Mouse (Mus musculus): ENCODE measurements around the gene Mybpc1. TPM values are rescaled to one million over a fixed set of nuclear protein-coding genes. Genes with fewer than 3 reads are reported as not detected.

The Mybpc1 gene
- polyA plus RNA-seq, 1 experiment from 2014 or later = 92.0 TPM

DNA sequence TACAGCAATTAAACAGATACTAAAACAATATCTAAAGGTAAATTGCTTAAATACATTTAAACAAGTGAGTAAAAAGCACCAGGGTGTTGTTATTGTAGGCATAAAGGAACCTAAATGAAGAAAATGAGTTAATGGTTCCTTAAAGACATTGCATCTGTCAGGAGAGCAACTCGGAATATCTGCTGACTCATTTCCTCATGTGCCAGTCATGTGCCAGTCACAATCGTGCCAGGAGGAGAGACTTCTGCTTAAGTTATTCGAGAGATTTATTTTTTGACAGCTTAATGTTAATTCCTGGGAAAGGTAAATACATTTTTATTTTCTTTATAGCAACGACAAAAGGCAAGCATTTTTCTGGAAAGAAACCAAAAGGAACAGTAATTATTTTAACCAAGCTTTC, 26.3 kb downstream of the Mybpc1 start:
- Histone ChIP-seq H3K27me3 (ENCODE audit: control insufficient read depth, insufficient read depth, low read length) (no peaks in the 10 kb centered on the region), H3K4me2 (ENCODE audit: low read depth, low read length) (no peak overlapping the region), H3K4me3 (replicated peaks; ENCODE audit: low read length) (no peak overlapping the region), H3K9ac (ENCODE audit: low read length) (no peak overlapping the region), H3K27ac (ENCODE audit: low read length) (no peak overlapping the region), H3K9me3 (replicated peaks; ENCODE audit: control insufficient read depth, low read length) (no peaks in the 10 kb centered on the region), H3K36me3 (ENCODE audit: control insufficient read depth, insufficient read depth, low read length) (no peaks in the 10 kb centered on the region), H3K4me1 (ENCODE audit: control insufficient read depth, insufficient read depth, low read length) (no peaks in the 10 kb centered on the region)
- ATAC-seq (ENCODE audit: insufficient read depth, low FRiP score) = no peak
- 69% methylated on average over 4 of the region's 4 CpGs for WGBS

DNA sequence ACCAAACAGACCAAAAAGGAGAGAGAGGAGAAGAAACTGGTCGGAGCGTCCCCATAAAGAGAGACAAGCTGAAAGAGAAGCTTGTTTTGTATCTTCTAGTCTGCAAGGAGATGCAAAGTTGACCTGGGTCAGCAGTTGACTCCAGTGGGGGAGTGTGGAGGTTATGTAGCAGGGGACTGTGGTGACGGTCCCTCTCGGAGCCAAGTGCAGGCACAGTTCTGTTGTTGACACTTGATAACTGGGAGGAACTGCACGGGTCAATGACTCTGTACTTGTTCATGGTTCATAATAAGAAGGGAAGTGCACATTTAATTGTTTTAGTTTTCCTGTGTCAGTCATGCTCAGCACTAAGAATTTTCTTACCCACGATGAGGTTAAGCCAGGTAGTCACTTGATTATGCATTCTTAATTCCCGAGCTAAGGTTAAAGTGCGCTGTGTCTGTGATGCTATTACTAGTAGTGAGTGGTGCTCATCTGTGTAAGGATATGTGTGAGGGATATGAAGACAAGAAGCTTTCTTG, 30.8 kb downstream of the Mybpc1 start:
- WGBS = 74% methylated on average over 8 of the region's 8 CpGs
- H3K36me3 ChIP-seq (ENCODE audit: control insufficient read depth, insufficient read depth, low read length) = no peaks in the 10 kb centered on the region
- H3K4me1 ChIP-seq (ENCODE audit: control insufficient read depth, insufficient read depth, low read length) = no peaks in the 10 kb centered on the region
- no peak overlapping the region for H3K4me3 ChIP-seq (replicated peaks; ENCODE audit: low read length)
- no peak overlapping the region for H3K9ac ChIP-seq (ENCODE audit: low read length)
- H3K9me3 ChIP-seq (replicated peaks; ENCODE audit: control insufficient read depth, low read length) = no peaks in the 10 kb centered on the region
- H3K27me3 ChIP-seq (ENCODE audit: control insufficient read depth, insufficient read depth, low read length) = no peaks in the 10 kb centered on the region
- no peak overlapping the region for H3K27ac ChIP-seq (ENCODE audit: low read length)
- ATAC-seq (ENCODE audit: insufficient read depth, low FRiP score) = no peak
- H3K4me2 ChIP-seq (ENCODE audit: low read depth, low read length) = no peak overlapping the region

DNA sequence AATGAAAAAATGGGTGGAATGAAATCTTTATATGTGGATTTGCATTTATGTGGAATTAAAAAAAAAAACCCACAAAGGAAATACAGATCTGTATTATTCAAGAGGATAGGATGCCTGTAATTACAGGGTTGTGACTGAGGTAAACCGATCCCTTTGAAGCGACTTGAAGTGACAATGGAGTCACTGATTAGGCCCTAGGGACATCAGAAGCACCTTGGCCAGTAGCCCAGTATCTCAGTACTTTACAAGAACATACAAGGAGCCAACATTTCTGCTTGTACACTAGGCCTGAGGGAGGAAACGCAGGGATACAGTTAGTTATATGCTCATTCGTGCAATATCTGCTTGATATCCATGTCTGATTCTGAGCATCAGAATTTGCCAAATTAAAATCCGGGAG, 32.8 kb downstream of the Mybpc1 start:
- H3K9me3 ChIP-seq (replicated peaks; ENCODE audit: control insufficient read depth, low read length) = no peaks in the 10 kb centered on the region
- WGBS = 86% methylated on average over 5 of the region's 5 CpGs
- ATAC-seq (ENCODE audit: insufficient read depth, low FRiP score) = no peak

DNA sequence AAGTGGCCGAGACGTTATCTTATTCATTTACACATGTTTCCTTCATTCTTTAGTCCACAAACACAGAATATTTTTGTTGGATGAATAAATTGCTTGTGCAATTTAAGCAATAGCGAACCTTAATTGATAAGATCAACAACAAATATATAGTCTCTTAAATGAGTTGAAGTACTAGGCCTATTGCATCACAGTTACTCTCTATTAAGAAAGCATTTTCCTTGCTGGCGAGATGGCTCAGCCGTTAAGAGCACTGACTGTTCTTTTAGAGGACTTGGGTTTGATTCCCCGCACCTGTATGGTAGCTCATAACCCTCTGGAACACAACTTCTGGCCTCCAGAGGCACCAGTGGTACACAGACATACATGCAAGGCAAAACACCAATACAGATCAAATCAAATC, 47.9 kb downstream of the Mybpc1 start:
- H3K4me1 ChIP-seq (ENCODE audit: control insufficient read depth, insufficient read depth, low read length) = no peaks in the 10 kb centered on the region
- no peak overlapping the region for H3K9ac ChIP-seq (ENCODE audit: low read length)
- H3K36me3 ChIP-seq (ENCODE audit: control insufficient read depth, insufficient read depth, low read length) = no peaks in the 10 kb centered on the region
- no peaks in the 10 kb centered on the region for H3K27me3 ChIP-seq (ENCODE audit: control insufficient read depth, insufficient read depth, low read length)
- WGBS = 87% methylated on average over 6 of the region's 6 CpGs
- ATAC-seq (ENCODE audit: insufficient read depth, low FRiP score) = no peak
- no peak overlapping the region for H3K4me3 ChIP-seq (replicated peaks; ENCODE audit: low read length)
- H3K27ac ChIP-seq (ENCODE audit: low read length) = no peak overlapping the region
- H3K4me2 ChIP-seq (ENCODE audit: low read depth, low read length) = no peak overlapping the region
- H3K9me3 ChIP-seq (replicated peaks; ENCODE audit: control insufficient read depth, low read length) = no peaks in the 10 kb centered on the region

More for the DNA sequence above, 32.8 kb downstream of the Mybpc1 start:
- H3K27me3 ChIP-seq (ENCODE audit: control insufficient read depth, insufficient read depth, low read length) = no peaks in the 10 kb centered on the region
- H3K4me2 ChIP-seq (ENCODE audit: low read depth, low read length) = no peak overlapping the region
- H3K27ac ChIP-seq (ENCODE audit: low read length) = no peak overlapping the region
- H3K9ac ChIP-seq (ENCODE audit: low read length) = no peak overlapping the region
- no peaks in the 10 kb centered on the region for H3K4me1 ChIP-seq (ENCODE audit: control insufficient read depth, insufficient read depth, low read length)
- H3K36me3 ChIP-seq (ENCODE audit: control insufficient read depth, insufficient read depth, low read length) = no peaks in the 10 kb centered on the region
- no peak overlapping the region for H3K4me3 ChIP-seq (replicated peaks; ENCODE audit: low read length)

DNA sequence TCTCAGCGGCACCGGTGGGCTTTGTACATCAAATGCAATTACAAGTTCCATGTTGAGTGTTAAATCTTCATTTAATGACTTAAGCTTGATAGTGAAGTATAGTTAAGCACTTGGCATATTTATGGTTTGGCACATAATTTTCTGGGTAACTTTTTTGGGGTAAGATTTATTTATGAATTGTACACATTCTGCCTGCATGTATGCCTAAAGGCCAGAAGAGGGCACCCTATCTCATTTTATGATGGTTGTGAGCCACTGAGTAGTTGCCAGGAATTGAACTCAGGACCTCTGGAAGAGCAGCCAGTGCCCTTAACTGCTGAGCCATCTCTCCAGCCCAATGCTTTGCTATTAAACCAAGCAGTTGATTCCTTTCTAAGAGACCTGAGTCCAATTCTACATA, 52.2 kb downstream of the Mybpc1 start:
- H3K4me1 ChIP-seq (ENCODE audit: control insufficient read depth, insufficient read depth, low read length) = no peaks in the 10 kb centered on the region
- ATAC-seq (ENCODE audit: insufficient read depth, low FRiP score) = no peak
- no peak overlapping the region for H3K27ac ChIP-seq (ENCODE audit: low read length)
- no peak overlapping the region for H3K4me2 ChIP-seq (ENCODE audit: low read depth, low read length)
- no peak overlapping the region for H3K9ac ChIP-seq (ENCODE audit: low read length)
- no peaks in the 10 kb centered on the region for H3K36me3 ChIP-seq (ENCODE audit: control insufficient read depth, insufficient read depth, low read length)
- no peaks in the 10 kb centered on the region for H3K9me3 ChIP-seq (replicated peaks; ENCODE audit: control insufficient read depth, low read length)
- 89% methylated on average over 2 of the region's 2 CpGs for WGBS
- H3K27me3 ChIP-seq (ENCODE audit: control insufficient read depth, insufficient read depth, low read length) = no peaks in the 10 kb centered on the region
- no peak overlapping the region for H3K4me3 ChIP-seq (replicated peaks; ENCODE audit: low read length)

DNA sequence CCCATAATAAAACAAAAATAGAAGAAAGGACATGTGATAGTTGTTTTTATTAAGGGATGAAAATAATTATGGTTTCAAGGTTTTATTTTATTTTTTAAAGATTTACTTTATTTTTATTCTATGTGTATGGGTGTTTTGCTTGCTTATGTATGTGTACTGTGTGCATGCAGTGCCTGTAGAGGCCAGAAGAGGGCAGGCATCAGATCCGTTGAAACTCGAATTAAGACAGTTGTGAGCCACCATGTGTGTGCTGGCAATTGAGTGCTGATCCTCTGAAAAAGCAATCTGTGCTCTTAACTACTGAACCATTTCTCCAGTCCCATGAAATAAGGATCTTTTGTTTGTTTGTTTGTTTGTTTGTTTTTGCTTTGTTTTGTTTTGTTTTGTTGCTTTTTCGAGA, 54.7 kb downstream of the Mybpc1 start:
- H3K4me1 ChIP-seq (ENCODE audit: control insufficient read depth, insufficient read depth, low read length) = no peaks in the 10 kb centered on the region
- H3K9ac ChIP-seq (ENCODE audit: low read length) = no peak overlapping the region
- 74% methylated on average over 3 of the region's 3 CpGs for WGBS
- H3K4me2 ChIP-seq (ENCODE audit: low read depth, low read length) = no peak overlapping the region
- H3K36me3 ChIP-seq (ENCODE audit: control insufficient read depth, insufficient read depth, low read length) = no peaks in the 10 kb centered on the region
- no peak for ATAC-seq (ENCODE audit: insufficient read depth, low FRiP score)
- no peaks in the 10 kb centered on the region for H3K27me3 ChIP-seq (ENCODE audit: control insufficient read depth, insufficient read depth, low read length)
- H3K27ac ChIP-seq (ENCODE audit: low read length) = no peak overlapping the region
- H3K9me3 ChIP-seq (replicated peaks; ENCODE audit: control insufficient read depth, low read length) = no peaks in the 10 kb centered on the region
- H3K4me3 ChIP-seq (replicated peaks; ENCODE audit: low read length) = no peak overlapping the region

DNA sequence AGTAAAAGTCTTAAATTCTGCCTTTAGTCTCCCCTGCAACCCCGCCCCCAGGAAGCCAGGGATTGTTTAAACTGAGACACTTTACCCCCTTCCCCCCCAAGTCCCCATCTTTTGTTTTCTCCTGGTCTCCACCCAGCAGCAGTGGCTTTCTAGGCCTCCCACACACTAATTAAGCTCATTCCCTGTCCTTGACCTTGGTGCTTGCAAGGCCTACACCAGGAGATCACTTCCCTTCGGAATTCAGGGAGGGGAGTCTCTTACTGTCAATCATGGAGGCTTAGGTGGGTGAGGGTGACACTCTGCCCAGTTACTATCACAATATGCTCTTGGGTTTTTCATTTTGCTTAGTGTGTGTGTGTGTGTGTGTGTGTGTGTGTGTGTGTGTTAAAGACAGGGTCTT, 57.3 kb downstream of the Mybpc1 start:
- Histone ChIP-seq H3K9me3 (replicated peaks; ENCODE audit: control insufficient read depth, low read length) (peaks cover 5% of the 10 kb centered on the region; the same call in 1 of the 2 replicates), H3K27ac (ENCODE audit: low read length) (no peak overlapping the region), H3K4me2 (ENCODE audit: low read depth, low read length) (no peak overlapping the region), H3K4me3 (replicated peaks; ENCODE audit: low read length) (no peak overlapping the region), H3K4me1 (ENCODE audit: control insufficient read depth, insufficient read depth, low read length) (no peaks in the 10 kb centered on the region), H3K27me3 (ENCODE audit: control insufficient read depth, insufficient read depth, low read length) (no peaks in the 10 kb centered on the region), H3K36me3 (ENCODE audit: control insufficient read depth, insufficient read depth, low read length) (no peaks in the 10 kb centered on the region), H3K9ac (ENCODE audit: low read length) (no peak overlapping the region)
- WGBS = 38% methylated on average over 2 of the region's 2 CpGs
- ATAC-seq (ENCODE audit: insufficient read depth, low FRiP score) = no peak

DNA sequence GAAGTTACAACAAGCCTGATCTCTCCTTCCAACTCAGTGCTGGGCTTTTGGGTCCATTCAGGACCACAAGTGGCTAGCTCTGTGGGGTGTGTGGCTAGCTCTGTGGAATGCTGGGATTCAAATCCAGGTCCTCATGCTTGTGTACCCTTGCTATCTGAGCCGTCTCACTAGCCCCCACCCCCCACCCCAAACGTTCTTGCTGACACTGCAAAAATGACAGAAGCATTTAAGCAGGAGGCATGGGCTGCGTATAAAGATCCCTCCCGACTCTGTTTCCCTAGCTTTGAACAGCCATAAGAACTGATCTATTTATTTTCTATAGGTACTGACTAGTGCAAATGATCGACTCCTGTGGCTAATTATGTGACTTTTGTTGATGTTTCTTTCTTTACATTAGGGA, 74.3 kb downstream of the Mybpc1 start:
- Histone ChIP-seq H3K9me3 (replicated peaks; ENCODE audit: control insufficient read depth, low read length) (no peaks in the 10 kb centered on the region), H3K9ac (ENCODE audit: low read length) (no peak overlapping the region), H3K4me3 (replicated peaks; ENCODE audit: low read length) (no peak overlapping the region), H3K36me3 (ENCODE audit: control insufficient read depth, insufficient read depth, low read length) (no peaks in the 10 kb centered on the region), H3K27me3 (ENCODE audit: control insufficient read depth, insufficient read depth, low read length) (no peaks in the 10 kb centered on the region), H3K4me2 (ENCODE audit: low read depth, low read length) (no peak overlapping the region), H3K27ac (ENCODE audit: low read length) (no peak overlapping the region), H3K4me1 (ENCODE audit: control insufficient read depth, insufficient read depth, low read length) (no peaks in the 10 kb centered on the region)
- no peak for ATAC-seq (ENCODE audit: insufficient read depth, low FRiP score)
- 67% methylated on average over 5 of the region's 5 CpGs for WGBS

DNA sequence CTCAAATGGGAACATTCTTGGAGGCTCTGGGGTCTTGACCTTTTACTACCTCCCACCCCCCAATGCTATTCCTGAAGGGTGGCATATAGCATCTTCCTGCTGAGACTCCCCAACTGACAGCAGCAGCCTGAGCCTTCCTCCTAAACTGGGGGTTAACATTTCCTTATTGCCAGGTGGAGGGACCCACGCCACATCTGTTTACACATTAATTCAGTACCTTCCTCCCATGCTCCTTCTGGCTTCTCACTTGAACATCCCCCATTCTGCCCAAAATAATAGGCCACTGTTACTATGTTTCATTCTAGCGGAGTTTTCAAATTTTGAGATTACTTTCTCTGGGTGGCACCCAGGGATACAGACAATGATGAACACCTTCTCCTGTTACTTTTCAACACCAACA, 80.9 kb downstream of the Mybpc1 start:
- H3K4me2 ChIP-seq (ENCODE audit: low read depth, low read length) = no peak overlapping the region
- H3K27me3 ChIP-seq (ENCODE audit: control insufficient read depth, insufficient read depth, low read length) = no peaks in the 10 kb centered on the region
- no peak overlapping the region for H3K27ac ChIP-seq (ENCODE audit: low read length)
- H3K4me1 ChIP-seq (ENCODE audit: control insufficient read depth, insufficient read depth, low read length) = no peaks in the 10 kb centered on the region
- no peak overlapping the region for H3K4me3 ChIP-seq (replicated peaks; ENCODE audit: low read length)
- WGBS = 74% methylated on average over 2 of the region's 2 CpGs
- ATAC-seq (ENCODE audit: insufficient read depth, low FRiP score) = no peak
- no peaks in the 10 kb centered on the region for H3K9me3 ChIP-seq (replicated peaks; ENCODE audit: control insufficient read depth, low read length)
- no peaks in the 10 kb centered on the region for H3K36me3 ChIP-seq (ENCODE audit: control insufficient read depth, insufficient read depth, low read length)
- no peak overlapping the region for H3K9ac ChIP-seq (ENCODE audit: low read length)

DNA sequence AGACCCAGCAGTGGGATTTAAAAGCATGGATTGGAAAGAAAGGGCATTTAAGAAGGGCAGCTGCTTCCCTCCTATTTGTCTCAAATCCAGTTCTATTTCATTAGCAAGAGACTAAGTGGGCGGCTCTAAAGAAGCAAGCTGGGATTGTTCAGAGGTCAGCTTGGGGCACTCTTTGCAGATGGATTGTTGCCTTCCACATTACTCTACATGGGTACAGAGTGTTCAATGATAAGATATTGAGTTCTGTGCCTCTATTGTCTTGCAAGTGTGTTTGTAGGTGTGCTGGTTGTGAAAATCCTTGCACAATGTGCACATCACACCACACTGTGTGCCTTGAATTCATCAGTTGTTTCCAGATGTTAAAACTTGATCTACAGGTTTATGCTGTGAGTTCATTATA, 81.7 kb downstream of the Mybpc1 start:
- whole genome bisulfite sequencing = 73% methylated on average over 1 of the region's 1 CpGs
- ATAC-seq (ENCODE audit: insufficient read depth, low FRiP score) = no peak
- Histone ChIP-seq H3K4me2 (ENCODE audit: low read depth, low read length) (no peak overlapping the region), H3K36me3 (ENCODE audit: control insufficient read depth, insufficient read depth, low read length) (no peaks in the 10 kb centered on the region), H3K27me3 (ENCODE audit: control insufficient read depth, insufficient read depth, low read length) (no peaks in the 10 kb centered on the region), H3K4me3 (replicated peaks; ENCODE audit: low read length) (no peak overlapping the region), H3K9me3 (replicated peaks; ENCODE audit: control insufficient read depth, low read length) (no peaks in the 10 kb centered on the region), H3K27ac (ENCODE audit: low read length) (no peak overlapping the region), H3K4me1 (ENCODE audit: control insufficient read depth, insufficient read depth, low read length) (no peaks in the 10 kb centered on the region), H3K9ac (ENCODE audit: low read length) (no peak overlapping the region)
